Mouse (Mus musculus): ENCODE measurements at regions not wholly inside any gene's neighbourhood (a gene's known extent, or its start where the extent isn't known, plus 50 kb on each side); places are given as distances from the start of the nearest gene placed in this dataset.
A peak's percentile ranks its signal among the peaks of the same experiment; 100 is the strongest.

- no peak for DNase-seq (ENCODE audit: low spot score in 2 of 2)
These were observed 154.4 kb upstream of the Lmcd1 start for GRCm38 (mm10) chr6:112119180-112119579.

GRCm38 (mm10) chr6:112133522-112133921 is 140.0 kb upstream of the Lmcd1 start:
- DNase-seq (ENCODE audit: low spot score in 2 of 2), result no peak

- no peak for DNase-seq (ENCODE audit: low spot score in 2 of 2)
These were observed 120.8 kb upstream of the Lmcd1 start for GRCm38 (mm10) chr6:112152535-112153364.

GRCm38 (mm10) chr6:112167487-112167886 is 106.1 kb upstream of the Lmcd1 start:
- DNase-seq (ENCODE audit: low spot score in 2 of 2), result no peak

- DNase-seq (ENCODE audit: low spot score in 2 of 2), result no peak
These were observed 97.2 kb upstream of the Lmcd1 start for GRCm38 (mm10) chr6:112176344-112176743.

GRCm38 (mm10) chr6:112187636-112188035 is 85.9 kb upstream of the Lmcd1 start:
- no peak for DNase-seq (ENCODE audit: low spot score in 2 of 2)

- peak in 1 of 2 experiments; percentile 47 for DNase-seq (ENCODE audit: low spot score in 2 of 2)
These were observed 82.5 kb upstream of the Lmcd1 start for GRCm38 (mm10) chr6:112191032-112191431.

- DNase-seq (ENCODE audit: low spot score in 2 of 2), result peak; percentile 65 to 75
These were observed 76.1 kb upstream of the Lmcd1 start for GRCm38 (mm10) chr6:112197445-112197844.

- DNase-seq (ENCODE audit: low spot score in 2 of 2), result no peak
These were observed 74.3 kb upstream of the Lmcd1 start for GRCm38 (mm10) chr6:112199241-112199640.

GRCm38 (mm10) chr6:112202120-112202519 is 71.4 kb upstream of the Lmcd1 start:
- DNase-seq (ENCODE audit: low spot score in 2 of 2), result no peak

GRCm38 (mm10) chr6:112203321-112203720 is 70.2 kb upstream of the Lmcd1 start:
- DNase-seq (ENCODE audit: low spot score in 2 of 2), result no peak

- no peak for DNase-seq (ENCODE audit: low spot score in 2 of 2)
These were observed 68.6 kb upstream of the Lmcd1 start for GRCm38 (mm10) chr6:112204956-112205355.

GRCm38 (mm10) chr6:112205420-112205995 is 68.0 kb upstream of the Lmcd1 start:
- no peak for DNase-seq (ENCODE audit: low spot score in 2 of 2)

GRCm38 (mm10) chr6:112207229-112207628 is 66.3 kb upstream of the Lmcd1 start:
- DNase-seq (ENCODE audit: low spot score in 2 of 2), result peak; percentile 39 to 56

GRCm38 (mm10) chr6:112210238-112210950 is 63.2 kb upstream of the Lmcd1 start:
- peak; percentile 70 to 89 for DNase-seq (ENCODE audit: low spot score in 2 of 2)

- no peak for DNase-seq (ENCODE audit: low spot score in 2 of 2)
These were observed 56.7 kb upstream of the Lmcd1 start for GRCm38 (mm10) chr6:112216868-112217267.

- no peak for DNase-seq (ENCODE audit: low spot score in 2 of 2)
These were observed 55.3 kb upstream of the Lmcd1 start for GRCm38 (mm10) chr6:112218248-112218647.

- DNase-seq (ENCODE audit: low spot score in 2 of 2), result no peak
These were observed 53.9 kb upstream of the Lmcd1 start for GRCm38 (mm10) chr6:112219641-112220040.

- DNase-seq (ENCODE audit: low spot score in 2 of 2), result no peak
These were observed 53.4 kb upstream of the Lmcd1 start for GRCm38 (mm10) chr6:112220149-112220548.

GRCm38 (mm10) chr6:112221373-112221772 is 52.2 kb upstream of the Lmcd1 start:
- DNase-seq (ENCODE audit: low spot score in 2 of 2), result no peak

- no peak for DNase-seq (ENCODE audit: low spot score in 2 of 2)
These were observed 50.2 kb upstream of the Lmcd1 start for GRCm38 (mm10) chr6:112223325-112223724.

All from heart, adult 9 months (tissue).